Mouse (Mus musculus) kidney, adult 2 months (tissue): ENCODE data around the gene Fry. TPM values are rescaled to one million over a fixed set of nuclear protein-coding genes. Genes with fewer than 3 reads are reported as not detected.

ENCODE experiments used
- DNase-seq: peaks from one replicate; pipeline ENCODE4 v3.0.0; 2021
- H3K27ac ChIP-seq: fragments of 200-500 bp; 2 replicates; pipeline ENCODE4 v1.5.1; 2012; ENCODE audit warnings: low read depth, low read length, control low read depth, inconsistent platforms; ENCODE audit not compliant: insufficient read depth
- H3K27me3 ChIP-seq: fragments of 200-500 bp; replicated peaks from 2 replicates; pipeline ENCODE4 v1.6.1; 2012; ENCODE audit warnings: mild to moderate bottlenecking, moderate library complexity, low read length, inconsistent platforms; ENCODE audit not compliant: control insufficient read depth, insufficient read depth
- H3K36me3 ChIP-seq: fragments of 200-500 bp; 2 replicates; pipeline ENCODE4 v1.6.1; 2012; ENCODE audit warnings: mild to moderate bottlenecking, moderate library complexity, low read length, inconsistent platforms; ENCODE audit not compliant: control insufficient read depth, insufficient read depth
- H3K4me1 ChIP-seq: fragments of 200-500 bp; 2 replicates; pipeline ENCODE4 v1.6.1; 2011; ENCODE audit warnings: low read length; ENCODE audit not compliant: control insufficient read depth, insufficient read depth
- H3K4me3 ChIP-seq: fragments of 200-500 bp; 2 replicates; pipeline ENCODE4 v1.5.1; 2011; ENCODE audit warnings: mild to moderate bottlenecking, low read depth, low read length, control low read depth; ENCODE audit not compliant: insufficient read depth
- CTCF ChIP-seq: fragments of 200-500 bp; conservative IDR thresholded peaks from 2 replicates; pipeline ENCODE4 v1.5.1; 2011; ENCODE audit warnings: low read depth, mild to moderate bottlenecking, control low read depth, low read length, moderate library complexity, mixed read lengths; ENCODE audit not compliant: insufficient read depth, insufficient read length
- POLR2A ChIP-seq: fragments of 200-500 bp; IDR thresholded peaks from one replicate; pipeline ENCODE4 v1.6.1; 2011; ENCODE audit warnings: low read depth, low read length, control low read depth
- WGBS: fragments of 180-500 bp; shearing (Covaris S2); methylation state at CpG from one replicate; pipeline ENCODE4 v1.1.7; 2018; 5-methylcytosine and 5-hydroxymethylcytosine counted together
- polyA plus RNA-seq: library from polyadenylated mRNA; depleted of rRNA; stranded (reverse); fragments of >200 nt; gene quantifications from 2 replicates; pipeline ENCODE4 v1.2.3, GENCODE M21; 2012

The Fry gene
- polyA plus RNA-seq, 1 experiment, result 12.9 TPM

- DNase-seq, result no peak
- peak overlapping the region; percentile 89; the same call in 1 of the 2 replicates for H3K27ac ChIP-seq
- WGBS, result 43% methylated on average over 4 of the region's 4 CpGs
- no peaks in the 10 kb centered on the region for H3K36me3 ChIP-seq
- H3K27me3 ChIP-seq, result no peaks in the 10 kb centered on the region
- no peak overlapping the region for H3K4me3 ChIP-seq
- peaks cover 3% of the 10 kb centered on the region for H3K4me1 ChIP-seq
- no peak for TF ChIP-seq CTCF
- TF ChIP-seq POLR2A, result no peak
Measured at GRCm38 (mm10) chr5:150261361-150261760, 142.9 kb downstream of the Fry start.

GRCm38 (mm10) chr5:150262046-150262716, 143.7 kb downstream of the Fry start:
- 44% methylated on average over 16 of the region's 16 CpGs for WGBS
- no peaks in the 10 kb centered on the region for H3K36me3 ChIP-seq
- peak overlapping the region; percentile 89 for H3K27ac ChIP-seq
- no peaks in the 10 kb centered on the region for H3K27me3 ChIP-seq
- DNase-seq, result peak; percentile 83
- H3K4me3 ChIP-seq, result peak overlapping the region; percentile 27
- TF ChIP-seq CTCF (no peak), POLR2A (no peak)
- peaks cover 3% of the 10 kb centered on the region for H3K4me1 ChIP-seq

- H3K4me3 ChIP-seq, result no peak overlapping the region
- 19% methylated on average over 5 of the region's 5 CpGs for WGBS
- peaks cover 3% of the 10 kb centered on the region for H3K4me1 ChIP-seq
- H3K36me3 ChIP-seq, result no peaks in the 10 kb centered on the region
- TF ChIP-seq POLR2A (no peak), CTCF (no peak)
- H3K27me3 ChIP-seq, result no peaks in the 10 kb centered on the region
- H3K27ac ChIP-seq, result 0 out of 2 replicates have a peak overlapping the region, but pooled peaks have one; percentile 89
- DNase-seq, result peak; percentile 31
Measured at GRCm38 (mm10) chr5:150262717-150263103, 144.3 kb downstream of the Fry start.

- H3K27me3 ChIP-seq, result no peaks in the 10 kb centered on the region
- TF ChIP-seq CTCF (no peak), POLR2A (no peak)
- H3K4me3 ChIP-seq, result no peak overlapping the region
- H3K27ac ChIP-seq, result peak overlapping the region; percentile 24; the same call in 1 of the 2 replicates
- H3K36me3 ChIP-seq, result no peaks in the 10 kb centered on the region
- H3K4me1 ChIP-seq, result peaks cover 3% of the 10 kb centered on the region
- WGBS, result 67% methylated on average over 12 of the region's 12 CpGs
- no peak for DNase-seq
Measured at GRCm38 (mm10) chr5:150263162-150263561, 144.7 kb downstream of the Fry start.

- Histone ChIP-seq H3K4me1 (peaks cover 3% of the 10 kb centered on the region), H3K36me3 (no peaks in the 10 kb centered on the region), H3K4me3 (no peak overlapping the region), H3K27me3 (no peaks in the 10 kb centered on the region), H3K27ac (peak overlapping the region; percentile 24; the same call in 1 of the 2 replicates)
- 74% methylated on average over 6 of the region's 6 CpGs for WGBS
- TF ChIP-seq POLR2A (no peak), CTCF (no peak)
- no peak for DNase-seq
Measured at GRCm38 (mm10) chr5:150263656-150264055, 145.2 kb downstream of the Fry start.

GRCm38 (mm10) chr5:150265005-150265404, 146.6 kb downstream of the Fry start:
- Histone ChIP-seq H3K27ac (no peak overlapping the region), H3K4me1 (peaks cover 3% of the 10 kb centered on the region)
- 30% methylated on average over 1 of the region's 1 CpGs for WGBS

GRCm38 (mm10) chr5:150265953-150266352, 147.5 kb downstream of the Fry start:
- no peak overlapping the region for H3K4me3 ChIP-seq
- WGBS, result 53% methylated on average over 2 of the region's 2 CpGs
- no peak overlapping the region for H3K27ac ChIP-seq
- DNase-seq, result no peak
- no peak for TF ChIP-seq CTCF
- no peak for TF ChIP-seq POLR2A
- no peaks in the 10 kb centered on the region for H3K36me3 ChIP-seq
- H3K27me3 ChIP-seq, result no peaks in the 10 kb centered on the region
- peaks cover 3% of the 10 kb centered on the region for H3K4me1 ChIP-seq

More at GRCm38 (mm10) chr5:150265005-150265404, 146.6 kb downstream of the Fry start:
- no peaks in the 10 kb centered on the region for H3K27me3 ChIP-seq
- H3K4me3 ChIP-seq, result no peak overlapping the region
- no peaks in the 10 kb centered on the region for H3K36me3 ChIP-seq
- TF ChIP-seq CTCF (no peak), POLR2A (no peak)
- no peak for DNase-seq
